Mouse (Mus musculus) spleen, postnatal 14 days (tissue): ENCODE measurements at regions not wholly inside any gene's neighbourhood (a gene's known extent, or its start where the extent isn't known, plus 50 kb on each side); places are given as distances from the start of the nearest gene placed in this dataset.

Source experiments
- DNase-seq, 2 experiments: peaks; one replicate each; pipeline ENCODE4 v3.0.0; 2021 to 2022; ENCODE audit warnings: low spot score in 2 of 2

DNA sequence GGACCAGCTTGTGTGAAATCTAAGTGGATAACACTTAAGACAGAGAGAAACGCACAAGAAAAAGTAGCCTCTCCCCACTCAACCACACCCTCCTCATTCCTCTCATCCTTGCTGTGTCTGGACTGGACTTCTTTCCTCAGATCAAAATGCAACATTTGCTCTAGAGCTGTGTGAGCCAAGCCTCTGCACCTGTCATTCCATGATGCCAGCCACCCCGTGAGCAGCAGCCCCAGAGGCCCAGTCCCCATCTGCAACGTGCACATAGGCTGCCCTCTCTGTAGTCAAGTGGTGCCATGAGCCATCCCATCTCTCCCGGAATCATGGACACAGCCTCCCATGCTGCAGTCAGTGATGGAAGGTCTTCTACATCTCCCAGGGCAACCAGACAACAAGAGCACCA lies 55.1 kb upstream of the Gpc1 start:
- DNase-seq = no peak

DNA sequence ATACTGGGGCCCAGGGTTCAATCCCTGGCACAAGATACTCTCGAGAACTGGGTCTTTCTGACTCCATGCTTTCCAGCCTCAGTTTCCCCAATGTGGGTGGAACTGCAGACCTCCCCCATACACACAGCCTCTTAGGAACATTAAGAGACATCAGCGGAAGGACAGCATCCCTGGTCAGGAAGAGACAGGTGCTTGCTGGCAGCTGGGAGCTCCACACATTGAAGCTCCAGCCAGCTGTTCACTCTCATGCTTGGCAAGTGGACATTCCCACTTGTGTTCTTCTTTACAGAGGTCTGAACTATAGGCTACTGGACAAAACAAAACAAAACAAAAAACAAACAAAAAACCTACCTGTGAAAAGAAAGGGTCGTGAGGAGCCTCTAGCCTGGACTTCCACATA lies 55.5 kb upstream of the Gpc1 start:
- no peak for DNase-seq

DNA sequence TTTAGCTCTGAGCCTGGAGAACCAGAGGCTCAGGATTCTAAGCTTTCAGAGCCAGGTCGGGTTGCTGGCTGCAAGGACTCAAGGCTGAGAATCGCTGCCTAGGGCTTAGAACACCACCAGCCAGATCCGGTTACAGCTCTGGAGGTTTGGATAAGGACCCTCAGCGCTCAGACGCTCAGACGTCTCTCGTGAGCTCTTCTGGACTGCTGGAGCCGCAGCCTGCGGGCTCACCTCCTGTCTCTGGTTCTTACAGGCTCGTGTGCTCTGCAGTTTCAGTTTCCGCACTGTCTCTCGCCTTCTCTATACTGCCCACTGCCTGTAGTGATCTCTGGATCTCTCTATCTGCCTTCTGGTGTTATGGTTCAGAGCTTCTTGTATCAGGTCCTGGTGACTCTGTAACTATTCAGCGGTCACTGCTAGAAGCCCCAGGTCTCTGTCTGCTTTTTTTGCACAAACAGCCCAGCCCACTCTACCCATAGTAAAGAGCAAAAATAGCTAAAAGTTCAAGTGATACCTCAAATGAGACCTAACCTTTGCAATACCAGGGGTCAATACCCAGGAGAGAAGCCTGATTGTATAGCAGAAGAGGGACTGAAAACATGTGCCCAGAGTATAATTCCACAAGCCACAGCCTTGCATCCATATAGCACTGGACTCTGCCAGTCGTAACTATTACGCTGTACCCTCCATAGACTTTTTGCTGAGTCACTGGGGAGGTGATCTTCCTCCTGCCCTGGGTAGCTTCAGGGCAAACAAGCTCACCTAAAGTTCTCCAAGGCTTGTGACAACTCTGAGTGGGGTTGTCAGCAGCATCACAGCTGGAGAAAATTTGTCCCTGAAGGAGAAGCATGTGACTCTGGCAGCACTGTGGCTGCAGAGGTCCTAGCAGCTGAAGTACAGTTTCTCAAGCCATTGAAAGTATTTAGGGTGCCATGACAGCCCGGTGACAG lies 56.4 kb upstream of the Gpc1 start:
- no peak for DNase-seq

DNA sequence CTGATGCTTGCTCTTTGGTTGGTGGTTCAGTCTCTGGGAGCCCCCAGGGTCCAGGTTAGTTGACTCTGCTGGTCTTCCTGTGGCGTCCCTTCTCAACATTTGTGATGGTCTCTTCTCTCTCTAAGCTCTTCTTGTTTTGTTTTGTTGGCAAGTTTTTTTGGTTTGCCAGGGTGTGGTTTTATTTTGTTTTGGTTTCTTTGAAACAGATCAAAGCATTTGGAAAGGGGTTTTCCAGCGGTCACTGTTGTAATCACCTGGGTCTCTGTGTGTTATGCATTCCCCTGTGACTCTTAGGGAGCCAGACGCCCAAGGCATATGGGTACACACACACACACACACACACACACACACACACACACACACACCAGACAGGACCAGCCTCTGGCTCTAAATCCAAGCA lies 57.4 kb upstream of the Gpc1 start:
- no peak for DNase-seq

DNA sequence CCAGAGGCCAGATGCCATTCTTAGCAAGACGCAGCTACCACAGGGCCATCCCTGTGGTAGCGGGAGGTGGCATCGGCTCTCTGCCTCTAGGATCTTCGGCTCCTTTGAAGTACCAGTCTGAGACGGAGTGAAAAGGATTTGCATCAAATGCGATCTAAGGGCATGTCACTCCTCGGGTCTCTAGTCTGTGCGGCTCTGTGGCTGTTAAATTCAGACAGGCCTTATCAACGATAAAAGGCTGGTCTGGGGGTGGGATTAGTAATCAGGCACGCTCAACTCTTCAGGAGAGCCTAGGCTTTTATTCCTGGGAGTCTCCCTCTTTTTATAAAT lies 58.7 kb upstream of the Gpc1 start:
- no peak for DNase-seq

DNA sequence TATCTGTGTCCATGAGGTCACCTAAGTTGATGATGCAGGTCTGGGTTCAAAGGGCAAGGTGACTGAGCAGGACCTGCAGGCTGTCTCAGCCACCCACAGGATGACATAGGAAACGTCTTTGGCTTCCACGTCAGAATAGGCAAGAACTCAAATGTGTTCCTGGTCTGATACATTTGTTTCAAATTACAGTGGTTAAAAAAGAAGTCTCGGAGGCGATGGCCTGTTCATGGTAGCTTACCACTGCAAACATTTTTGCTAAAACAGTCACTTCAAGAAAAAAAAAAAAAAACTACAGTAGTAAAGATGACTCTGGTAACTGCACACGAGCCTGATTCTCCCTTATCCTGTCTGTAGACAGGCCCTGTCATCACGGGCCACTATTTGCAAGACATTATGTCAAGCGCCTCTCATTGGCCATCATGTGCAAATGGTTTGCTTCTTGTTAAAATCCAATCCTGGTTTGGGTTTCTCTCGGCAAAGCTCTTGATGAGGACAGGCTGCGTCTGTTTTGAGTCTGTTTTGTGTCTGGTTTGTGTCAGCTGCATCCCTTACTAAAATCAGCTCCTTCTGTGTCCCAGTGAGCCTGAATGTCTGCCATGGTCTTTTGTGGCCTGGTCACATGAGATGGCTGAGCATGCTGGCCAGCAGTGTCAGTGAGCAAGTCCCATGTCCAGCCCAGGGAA lies 59.2 kb upstream of the Gpc1 start:
- DNase-seq = no peak

DNA sequence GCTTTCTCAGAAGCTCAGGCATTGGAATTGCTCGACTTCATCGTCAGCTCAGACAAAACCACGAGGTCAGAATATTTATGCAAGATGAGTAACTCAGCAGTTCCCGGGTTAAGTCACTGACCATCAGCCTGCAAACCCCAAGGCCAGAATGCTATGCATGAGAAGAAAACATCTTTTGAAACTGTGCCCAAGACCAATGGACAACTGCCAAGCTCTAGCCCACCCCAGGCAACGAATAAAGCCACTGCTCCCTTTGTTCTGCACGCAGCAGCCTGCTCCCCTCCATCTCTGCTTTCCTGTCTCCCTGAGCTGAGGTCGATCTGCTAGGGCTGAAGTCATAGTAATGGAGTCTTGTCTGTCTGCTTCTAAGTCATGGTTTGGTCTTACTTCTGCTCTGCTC lies 61.7 kb upstream of the Gpc1 start:
- no peak for DNase-seq

DNA sequence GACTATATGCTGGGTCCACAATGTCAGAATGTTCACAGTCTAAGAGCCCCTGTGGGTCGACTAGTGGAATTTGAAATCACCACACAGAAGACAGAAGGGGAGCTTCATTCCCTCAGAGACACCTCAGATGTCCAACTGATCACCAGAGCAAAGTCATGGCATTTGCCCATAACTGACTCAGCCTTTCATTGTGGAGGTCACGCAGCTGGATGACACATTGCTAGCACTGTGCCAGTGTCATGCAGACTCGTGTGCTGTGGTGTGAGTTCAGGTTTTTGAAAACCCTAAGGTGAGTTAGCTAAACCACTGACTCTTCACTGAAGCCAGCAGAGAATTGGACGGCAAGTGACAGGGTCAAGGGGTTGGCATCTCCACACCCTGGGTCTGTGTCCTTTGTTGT lies 62.3 kb upstream of the Gpc1 start:
- no peak for DNase-seq

DNA sequence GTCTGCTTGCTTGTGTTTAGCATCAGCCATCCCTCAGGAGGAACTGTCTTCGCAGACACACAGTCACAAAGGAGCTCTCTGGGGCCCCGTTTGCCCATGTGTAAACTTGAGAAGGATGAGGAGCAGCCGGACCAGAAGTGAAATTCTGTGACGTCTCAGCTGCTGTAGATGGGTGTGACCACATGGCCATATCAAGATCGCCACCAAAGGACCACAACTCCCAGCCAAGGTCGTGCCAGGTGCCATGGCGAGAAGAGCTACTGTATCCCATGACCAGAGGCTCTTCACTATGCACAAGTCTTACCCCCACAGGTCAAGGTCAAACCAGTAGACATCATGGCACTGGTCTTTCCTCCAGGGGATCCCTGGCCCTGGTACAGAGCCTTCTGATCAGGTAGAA lies 64.9 kb upstream of the Gpc1 start:
- DNase-seq = no peak

DNA sequence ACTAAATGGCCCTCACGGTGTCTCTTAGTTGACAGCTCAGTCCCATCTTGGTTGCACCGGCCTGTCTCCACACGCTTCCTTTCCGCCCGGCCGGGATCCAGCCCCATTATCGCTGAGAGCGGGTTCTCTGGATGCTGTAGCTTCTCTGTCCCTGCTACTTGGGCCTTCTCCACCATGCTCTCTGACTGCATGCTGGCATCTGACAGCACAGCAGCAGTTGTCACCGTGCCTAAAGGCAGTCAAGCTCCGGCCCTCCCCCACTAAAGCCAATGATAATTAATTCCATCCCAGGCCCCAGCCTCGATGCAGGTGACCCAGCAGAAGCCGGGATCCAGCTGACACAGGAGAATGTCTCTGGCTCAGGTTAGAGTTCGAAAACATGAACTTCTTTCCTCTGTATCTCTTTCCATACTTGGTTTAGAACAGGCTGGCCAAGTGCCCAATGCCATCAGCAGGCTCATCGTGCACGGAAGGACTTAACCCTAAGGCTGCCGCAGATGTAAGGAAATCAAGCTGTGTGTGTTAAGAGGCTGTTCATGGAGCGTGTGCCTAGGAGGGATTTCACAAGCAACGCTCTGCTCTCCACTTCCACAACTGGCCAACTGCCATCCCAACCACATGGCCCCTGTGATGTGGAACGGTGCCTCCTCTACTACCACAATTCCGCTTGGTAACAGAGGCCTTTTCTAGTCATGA lies 76.5 kb upstream of the Gpc1 start:
- DNase-seq = no peak

DNA sequence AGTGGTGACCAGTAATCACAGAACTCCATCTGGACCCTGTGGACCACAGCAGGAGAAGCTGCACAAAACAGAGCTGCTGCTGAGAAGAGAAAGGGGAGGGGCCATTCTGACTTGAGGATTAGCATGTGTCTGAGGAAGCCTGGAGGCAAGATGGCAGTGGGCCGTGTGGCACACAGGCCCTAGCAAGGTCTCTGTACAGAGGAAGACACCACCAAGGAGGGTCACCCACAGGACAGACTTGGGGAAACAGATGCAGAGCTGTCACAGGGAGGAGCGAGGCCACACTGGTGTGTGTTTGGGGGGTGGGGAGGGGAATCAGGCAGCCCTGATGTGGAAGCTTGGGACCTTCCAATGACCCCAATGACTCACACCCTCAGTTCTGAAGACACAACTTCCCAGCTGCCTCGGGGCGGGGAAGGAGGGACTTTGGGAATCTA lies 79.7 kb upstream of the Gpc1 start:
- DNase-seq = no peak

DNA sequence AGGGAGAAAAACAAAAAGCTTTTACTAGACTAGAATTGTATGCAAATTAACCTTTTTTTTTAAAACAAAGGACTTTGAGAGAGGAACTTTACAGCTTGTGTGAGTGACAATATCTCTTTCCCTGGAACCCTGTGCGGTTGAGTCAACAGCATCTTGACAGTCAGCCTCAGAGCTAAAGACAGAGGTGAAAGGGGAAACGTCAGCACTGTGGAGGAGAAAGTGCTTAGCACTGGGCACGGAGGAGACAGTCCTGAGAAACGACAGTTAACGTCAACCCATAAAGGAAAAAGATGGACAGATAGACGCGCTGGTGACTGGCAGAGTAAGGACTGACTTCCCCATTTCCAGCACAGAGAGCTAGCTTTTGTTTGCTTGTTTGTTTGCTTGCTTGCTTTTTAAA lies 82.0 kb upstream of the Gpc1 start:
- no peak for DNase-seq

DNA sequence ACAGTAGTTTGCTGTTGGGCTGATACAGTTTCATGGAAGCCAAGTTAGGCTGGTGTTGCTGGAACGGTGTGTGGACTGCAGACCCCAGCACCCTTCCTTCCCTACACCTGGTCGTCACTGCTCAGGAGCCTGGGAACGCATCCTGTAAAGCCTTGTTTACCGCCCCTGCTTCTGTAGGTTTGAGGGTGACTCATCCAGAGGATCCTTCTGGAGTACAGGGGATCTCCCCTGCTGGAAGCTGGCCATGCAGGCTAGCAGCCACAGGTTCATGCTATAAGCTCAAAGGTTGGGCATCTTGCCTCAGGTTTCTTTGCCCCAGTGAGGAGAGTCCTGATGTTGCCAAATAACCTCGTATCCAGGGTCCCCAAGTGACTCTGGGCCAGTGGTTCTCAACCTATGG lies 86.2 kb upstream of the Gpc1 start:
- DNase-seq = no peak

DNA sequence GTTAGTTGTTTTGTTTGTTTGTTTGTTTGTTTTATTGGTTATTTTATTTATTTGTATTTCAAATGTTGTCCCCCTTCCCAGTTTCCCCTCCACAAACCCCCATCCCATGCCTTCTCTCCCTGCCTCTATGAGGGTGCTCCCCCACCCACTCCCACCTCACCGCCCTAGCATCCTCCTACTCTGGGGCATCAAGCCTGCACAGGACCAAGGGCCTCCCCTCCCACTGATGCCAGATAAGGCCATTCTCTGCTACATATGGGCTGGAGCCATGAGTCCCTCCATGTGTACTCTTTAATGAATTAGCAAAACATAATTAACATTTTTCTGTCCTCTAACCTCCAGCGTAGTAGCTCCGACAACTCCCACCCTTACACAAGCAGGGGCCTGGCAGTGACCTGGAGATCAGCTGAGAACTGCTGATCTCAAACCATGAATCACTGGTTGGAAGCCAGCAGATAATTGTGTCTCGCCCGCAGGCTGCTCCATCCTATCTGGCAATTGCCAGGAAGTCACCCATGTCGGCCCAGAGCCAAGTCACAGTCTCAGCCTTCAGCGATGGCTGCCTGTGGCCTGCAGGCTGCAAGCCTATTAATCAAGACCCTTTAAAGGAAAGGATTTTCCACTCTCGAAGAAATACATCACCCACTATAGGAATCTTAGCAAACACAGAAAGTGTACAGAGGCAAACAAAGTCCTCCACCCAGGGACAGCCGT lies 86.8 kb upstream of the Gpc1 start:
- DNase-seq = no peak

DNA sequence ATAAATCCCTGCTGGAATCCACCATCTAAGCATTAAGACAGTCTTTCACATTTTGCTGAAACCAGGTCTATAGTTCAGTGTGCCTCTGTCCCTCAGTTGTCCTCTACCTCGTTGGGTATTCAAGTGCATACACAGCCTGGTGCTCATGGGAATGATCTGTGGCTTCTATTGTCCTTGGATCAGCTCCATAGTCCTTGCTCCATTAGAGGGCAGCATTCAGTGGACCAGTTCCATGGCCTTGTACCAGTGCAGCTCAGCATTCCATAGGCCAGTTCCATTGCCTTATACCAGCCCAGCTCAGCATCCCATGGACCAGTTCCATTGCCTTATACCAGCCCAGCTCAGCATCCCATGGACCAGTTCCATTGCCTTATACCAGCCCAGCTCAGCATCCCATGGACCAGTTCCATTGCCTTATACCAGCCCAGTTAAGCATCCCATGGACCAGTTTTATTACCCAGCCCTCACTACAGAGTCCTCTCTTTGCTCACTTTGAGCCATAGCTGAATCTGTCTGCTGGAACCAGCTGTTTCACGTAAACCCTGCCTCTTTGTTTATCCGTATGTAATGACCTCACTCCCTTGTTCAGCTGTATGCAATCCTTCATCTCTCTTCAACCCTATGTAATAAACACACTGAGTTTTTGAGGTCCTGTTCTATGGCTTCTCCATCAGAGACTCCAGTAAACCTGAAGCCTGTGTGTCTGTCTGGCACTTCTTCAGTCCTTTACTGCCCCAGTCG lies 88.4 kb upstream of the Gpc1 start:
- no peak for DNase-seq

DNA sequence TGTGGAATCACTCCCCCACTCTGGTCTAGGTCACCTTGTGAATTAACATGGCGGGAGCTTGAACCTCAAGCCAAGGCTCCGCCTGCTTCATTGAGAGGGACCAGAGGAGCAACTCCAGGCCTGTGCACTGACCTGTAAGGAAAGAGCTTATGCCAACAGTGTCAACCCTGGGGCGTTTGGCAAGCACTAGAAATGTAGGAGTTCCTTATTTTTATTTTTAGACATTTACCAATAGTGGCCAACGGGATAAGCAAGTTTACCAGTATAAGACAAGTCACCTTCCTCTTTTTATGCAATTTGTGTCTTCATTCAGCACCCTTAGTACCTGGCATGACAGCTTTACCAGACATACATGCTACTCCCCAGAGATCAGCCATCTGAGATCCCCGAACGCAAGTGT lies 89.1 kb upstream of the Gpc1 start:
- DNase-seq = no peak

DNA sequence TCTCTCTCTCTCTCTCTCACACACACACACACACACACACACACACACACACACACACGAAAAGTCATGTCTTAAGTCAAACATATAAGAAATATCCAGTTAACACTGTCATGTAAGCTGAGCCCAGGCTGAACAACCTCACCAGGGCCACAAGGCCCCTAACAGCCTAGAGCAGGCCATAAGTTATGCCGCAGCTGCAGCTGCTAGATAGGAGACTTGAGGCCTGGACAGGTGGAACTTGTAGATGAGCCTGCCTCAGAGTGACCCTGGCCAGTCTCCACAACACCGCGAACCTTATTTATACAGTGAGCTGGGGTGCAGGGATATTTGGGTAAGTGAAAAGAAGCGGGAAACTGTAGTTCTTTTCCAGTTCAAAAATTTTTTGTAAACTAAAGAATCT lies 90.4 kb upstream of the Gpc1 start:
- no peak for DNase-seq

DNA sequence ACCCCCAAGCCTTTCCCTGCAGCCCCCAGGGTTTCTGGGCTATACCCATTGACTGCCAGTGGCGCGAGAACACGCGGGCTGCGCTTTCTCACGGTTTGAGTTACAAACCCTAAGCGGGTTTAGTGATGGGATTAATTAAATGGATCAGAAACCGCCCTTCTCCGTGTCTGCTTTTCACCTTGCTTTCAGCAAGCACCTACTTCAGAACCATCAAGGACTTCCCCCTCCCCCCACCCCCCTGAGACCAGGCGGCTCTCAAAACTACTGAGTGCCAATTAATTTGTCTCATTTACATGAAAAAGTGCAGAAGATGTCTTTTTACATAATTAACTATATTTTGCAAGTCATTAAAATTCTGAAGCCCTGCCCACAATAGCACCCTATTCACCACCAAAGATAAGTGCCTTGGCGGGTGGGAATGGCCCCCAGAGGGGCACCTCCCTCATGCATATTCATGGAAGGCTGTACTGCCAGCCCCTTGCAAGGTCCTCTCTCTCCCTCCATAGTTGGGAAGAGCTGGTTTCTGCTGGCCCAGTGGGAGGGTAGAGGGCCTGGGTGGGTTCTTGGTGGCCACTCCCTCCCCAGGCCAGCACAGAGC lies 89.1 kb upstream of the Otos start:
- no peak for DNase-seq

DNA sequence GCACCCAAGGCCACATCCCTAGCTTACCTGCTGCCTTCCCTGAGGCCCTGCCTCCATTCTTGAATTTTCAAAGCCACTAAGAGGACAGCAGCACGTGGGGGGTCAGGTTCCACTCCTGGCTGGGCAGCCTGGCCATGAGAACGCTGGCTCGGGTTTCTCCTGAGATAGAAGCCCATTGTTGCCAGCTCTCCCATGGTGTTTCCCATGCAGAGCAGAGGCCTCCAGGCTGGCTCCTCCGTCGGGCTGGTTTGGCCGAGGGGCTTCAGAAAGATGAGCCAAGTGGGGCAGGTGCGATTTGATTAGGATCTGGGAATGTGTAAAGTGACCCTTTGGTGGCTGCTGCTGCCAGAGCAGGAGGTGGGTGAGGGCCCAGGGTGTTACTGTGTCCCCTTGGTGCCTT lies 87.8 kb upstream of the Otos start:
- no peak for DNase-seq

DNA sequence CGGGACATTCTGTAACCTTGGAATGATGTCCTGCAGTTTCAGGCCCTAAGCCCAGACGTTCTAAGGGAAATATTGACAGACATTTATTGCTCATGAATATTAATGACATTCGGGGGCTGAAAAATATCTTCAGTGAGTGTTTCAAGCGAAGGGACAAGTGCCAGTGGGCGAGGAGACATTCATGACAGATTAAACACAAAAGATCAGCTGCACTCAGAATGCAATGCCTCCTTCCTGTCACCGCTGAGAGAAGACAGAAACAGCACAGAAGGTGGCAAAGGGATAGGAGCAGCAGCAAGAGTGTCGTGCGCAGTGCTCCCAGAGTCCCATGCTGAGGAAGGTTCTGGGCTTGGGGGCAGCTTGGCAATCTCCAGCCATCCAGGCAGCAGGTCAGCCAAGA lies 85.1 kb upstream of the Otos start:
- DNase-seq = no peak
